Mouse (Mus musculus): ENCODE measurements around the gene Prtn3.

Prtn3 gene

DNA sequence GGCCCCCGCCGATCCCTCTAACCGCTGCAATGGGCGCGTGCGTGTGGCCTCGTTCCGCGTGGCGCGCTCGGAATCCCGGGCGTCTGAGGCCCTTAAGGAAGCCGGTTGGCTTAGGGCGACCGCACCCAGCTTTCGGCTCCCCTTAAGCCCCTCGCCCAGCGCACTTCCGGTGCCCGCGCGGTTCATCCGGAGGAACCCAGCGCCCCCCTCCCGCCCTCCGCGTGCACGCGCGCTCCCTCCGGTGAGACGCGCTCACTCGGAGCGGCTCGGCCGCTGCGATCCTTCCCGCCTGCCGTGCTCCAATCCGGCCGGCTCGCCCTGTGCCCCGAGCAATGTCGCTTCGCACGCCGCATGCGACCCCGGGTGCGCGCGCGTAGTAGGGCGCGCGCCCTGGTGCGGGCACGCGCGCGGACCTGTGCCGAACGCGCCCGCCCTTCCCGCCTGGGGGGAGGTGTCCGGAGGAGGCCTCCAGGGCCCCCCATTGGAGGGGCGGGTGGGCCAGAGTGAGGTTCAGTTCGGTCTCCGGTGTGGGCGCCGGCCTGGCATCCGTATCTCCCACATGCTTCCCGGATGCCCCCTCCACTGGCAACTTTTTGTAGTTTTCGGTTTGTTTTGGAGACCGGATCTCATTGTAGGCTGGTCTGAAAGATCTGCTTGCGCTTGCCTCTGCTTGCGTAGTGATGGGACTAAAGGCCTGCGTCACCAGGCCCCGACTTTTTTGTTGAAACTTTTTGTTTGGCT is 19.3 kb upstream of the Prtn3 start:
- DNase-seq (ENCODE audit: low read depth, low spot score): peak; percentile 73

DNA sequence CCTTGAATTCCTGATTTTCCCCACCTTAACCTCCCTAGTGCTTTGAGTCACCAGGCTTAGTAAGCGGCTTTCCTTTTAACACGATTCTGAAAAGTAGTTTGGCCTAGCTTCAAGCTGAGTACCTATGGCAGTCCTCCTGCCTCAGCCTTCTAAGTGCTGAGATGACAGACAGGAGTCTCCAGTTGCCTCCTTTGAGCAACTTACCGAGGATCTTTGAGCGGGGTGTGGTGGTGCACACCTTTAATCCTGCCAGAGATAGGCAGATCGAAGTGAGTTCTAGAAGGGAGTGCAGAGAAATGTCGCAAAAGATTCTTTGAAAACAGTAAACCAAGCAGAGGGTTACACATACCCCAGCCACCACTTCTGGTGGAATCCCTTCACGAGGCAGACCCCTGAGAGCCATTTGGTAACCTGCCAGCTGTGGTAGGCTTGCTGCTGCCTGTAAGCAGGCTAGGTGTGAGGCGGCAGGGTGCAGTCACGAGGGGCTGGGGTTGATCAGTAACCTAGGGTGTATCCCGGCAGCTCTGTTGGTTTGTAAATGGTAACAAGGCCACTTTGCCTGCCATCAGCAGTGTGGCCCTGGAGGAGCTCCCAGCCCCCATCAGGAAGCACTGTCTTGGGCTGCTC is 18.6 kb upstream of the Prtn3 start:
- no peak for DNase-seq (ENCODE audit: low read depth, low spot score)

DNA sequence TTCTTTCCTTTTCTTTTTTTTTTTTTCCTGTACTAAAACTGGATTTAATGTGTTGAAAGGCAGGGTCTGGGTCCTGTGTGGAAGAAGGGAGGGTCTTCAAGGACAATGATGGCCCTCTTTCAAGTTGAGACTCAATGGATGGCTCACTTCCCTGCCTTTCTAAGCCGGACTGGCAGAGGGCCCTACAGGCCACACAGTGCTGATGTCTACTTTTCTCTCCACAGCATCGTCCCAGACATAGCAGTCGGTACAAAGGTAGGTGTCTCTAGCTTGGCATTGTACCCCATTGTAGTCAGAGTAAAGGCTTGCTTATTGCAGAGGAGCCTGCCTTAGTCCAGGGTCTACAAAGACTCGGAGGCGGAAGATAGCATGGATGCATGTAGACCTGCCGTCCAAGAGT is 18.0 kb upstream of the Prtn3 start:
- no peak for DNase-seq (ENCODE audit: low read depth, low spot score)

DNA sequence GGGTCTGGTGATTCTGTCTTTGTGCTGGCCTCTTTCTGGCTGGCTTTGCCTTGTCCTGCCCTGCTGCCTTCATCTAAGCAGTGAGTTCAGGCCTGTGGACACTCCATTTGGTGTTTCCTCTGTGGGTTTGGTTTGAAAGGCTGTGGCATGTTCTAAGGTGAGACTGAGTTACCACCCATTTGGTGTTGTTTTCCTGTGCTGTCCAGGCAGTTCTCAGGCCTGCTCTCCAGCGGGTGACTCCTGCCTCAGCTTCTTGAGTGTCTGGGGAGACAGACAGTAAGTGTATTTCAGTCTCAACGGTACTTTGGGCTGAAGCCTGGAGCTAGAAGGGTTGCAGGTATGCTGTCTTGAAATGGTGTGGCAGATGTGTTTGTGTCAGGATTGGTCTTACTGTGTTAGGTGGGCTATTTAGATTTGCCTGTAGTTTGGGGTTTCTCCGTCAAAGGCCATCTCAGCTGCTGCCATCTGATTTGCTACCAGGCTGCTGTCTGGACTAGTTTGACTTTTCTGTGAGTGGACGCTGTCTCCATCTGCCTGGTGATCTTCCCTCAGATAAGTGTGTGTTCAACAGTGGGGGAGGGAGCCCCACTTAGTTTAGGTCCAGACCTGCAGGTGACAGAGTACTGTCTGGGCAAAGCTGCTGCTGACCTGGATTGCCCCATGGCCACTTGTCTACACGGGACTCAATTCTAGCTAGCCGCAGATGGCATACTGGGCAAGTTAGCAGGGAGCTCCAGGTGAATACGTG is 17.4 kb upstream of the Prtn3 start:
- DNase-seq (ENCODE audit: low read depth, low spot score): no peak

DNA sequence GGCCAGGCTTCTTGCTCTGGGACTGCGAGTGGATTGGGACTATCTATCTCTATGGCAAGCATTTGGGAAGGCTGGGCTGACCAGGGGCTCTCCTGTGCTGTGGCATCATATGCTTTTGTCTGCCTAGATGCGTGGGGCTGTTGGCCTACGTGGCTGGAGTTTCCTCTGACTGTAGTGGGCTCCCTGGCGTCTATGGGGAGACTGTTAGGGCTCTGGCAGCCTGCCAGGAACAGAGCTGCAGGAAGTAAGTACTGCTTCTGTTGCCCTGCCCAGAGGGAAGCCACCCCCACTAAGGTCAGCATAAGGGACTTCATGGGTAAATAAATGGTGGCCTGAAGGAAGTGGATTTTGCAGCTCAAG is 16.8 kb upstream of the Prtn3 start:
- DNase-seq (ENCODE audit: low read depth, low spot score): peak; percentile 71

DNA sequence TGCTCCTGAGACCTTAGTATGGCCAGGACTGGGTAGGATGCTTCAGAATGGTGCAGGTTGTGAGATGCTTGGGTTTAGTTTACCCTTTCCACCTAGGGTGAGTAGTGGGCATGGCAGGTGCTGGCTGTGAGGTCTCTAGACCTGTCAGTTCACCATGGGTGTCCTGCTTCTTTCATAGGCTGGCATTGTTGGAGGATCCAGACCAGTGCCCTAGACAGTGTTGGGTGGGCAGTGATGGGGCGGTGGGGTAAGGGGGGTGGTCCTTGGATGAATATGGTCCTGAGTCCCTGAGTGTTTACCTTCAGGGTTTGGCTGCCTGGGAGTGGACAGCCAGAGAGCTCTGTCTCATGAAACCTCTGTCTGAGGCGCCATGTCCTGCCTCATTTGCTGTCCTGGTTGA is 16.4 kb upstream of the Prtn3 start:
- no peak for DNase-seq (ENCODE audit: low read depth, low spot score)

DNA sequence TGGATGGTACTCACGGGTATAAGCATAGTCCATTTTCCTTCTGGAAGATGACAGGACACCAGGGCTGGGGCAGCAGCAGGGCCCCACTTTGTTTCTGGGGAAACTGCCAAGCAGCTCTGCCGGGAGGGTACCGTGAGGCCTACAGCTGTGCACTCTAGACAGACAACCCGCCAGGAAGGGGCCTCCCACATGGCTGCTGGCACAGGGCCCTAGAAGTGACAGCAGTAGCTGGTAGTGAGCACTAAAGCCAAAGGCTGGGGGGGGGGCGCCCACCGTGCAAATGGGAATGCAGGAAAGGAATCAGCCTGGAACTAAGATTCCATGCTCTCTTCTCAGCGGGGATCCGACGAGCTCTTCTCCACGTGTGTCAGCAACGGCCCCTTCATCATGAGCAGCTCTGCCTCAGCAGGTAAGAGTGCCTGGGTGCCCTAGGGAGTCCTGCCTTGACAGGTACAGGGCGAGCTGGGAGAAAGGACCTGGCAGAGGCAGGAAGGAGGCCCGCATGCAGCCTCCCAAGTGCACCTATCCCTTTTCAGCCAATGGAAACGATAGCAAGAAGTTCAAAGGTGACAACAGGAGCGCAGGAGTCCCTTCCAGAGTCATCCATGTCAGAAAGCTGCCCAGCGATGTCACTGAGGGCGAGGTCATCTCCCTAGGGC is 15.7 kb upstream of the Prtn3 start:
- peak; percentile 88 for DNase-seq (ENCODE audit: low read depth, low spot score)

DNA sequence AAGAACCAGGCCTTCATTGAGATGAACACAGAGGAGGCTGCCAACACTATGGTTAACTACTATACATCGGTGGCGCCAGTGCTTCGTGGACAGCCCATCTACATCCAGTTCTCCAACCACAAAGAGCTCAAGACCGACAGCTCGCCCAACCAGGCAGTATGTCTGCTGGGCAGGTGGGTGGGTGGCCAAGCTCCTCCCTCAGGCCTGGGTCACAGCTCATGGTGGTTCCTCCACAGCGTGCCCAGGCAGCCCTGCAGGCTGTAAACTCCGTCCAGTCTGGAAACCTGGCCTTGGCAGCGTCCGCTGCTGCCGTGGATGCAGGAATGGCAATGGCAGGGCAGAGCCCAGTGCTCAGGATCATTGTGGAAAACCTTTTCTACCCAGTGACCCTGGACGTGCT is 15.2 kb upstream of the Prtn3 start:
- no peak for DNase-seq (ENCODE audit: low read depth, low spot score)

DNA sequence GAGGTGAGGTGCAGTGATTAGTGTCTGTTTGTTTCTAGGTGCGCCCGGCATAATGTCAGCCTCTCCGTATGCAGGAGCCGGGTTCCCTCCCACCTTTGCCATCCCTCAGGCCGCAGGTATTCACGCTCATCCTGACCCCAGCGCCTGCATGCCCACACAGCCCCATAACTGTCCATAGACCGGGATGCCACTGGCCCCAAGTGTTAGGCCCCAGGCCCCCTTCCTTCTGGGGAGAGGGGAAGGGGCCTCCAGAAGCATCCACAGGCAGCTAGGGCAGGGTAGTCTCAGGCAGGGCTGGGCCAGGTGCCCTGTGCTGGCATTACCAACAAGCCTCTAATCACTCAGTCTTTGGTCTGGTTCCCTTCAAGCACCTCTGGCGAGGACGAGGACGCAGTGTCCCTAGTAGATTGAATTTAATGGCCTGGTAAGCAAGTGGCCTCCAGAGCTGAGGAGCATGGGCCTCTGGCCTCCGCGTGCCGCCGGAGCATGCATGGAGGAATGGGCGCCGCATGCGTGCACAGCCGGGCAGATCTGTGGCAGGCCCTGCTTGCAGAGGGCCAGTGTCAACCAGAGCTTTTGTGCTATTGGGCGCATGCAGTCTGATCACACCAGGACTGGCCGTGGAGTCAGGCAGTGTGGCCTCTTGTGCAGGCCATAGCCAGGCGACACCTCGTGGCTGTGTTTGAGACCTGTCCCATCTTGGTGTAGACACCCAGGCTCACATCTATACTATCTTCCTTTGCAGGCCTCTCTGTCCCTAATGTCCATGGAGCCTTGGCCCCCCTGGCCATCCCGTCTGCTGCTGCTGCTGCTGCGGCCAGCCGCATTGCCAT is 14.0 kb upstream of the Prtn3 start:
- DNase-seq (ENCODE audit: low read depth, low spot score): no peak

DNA sequence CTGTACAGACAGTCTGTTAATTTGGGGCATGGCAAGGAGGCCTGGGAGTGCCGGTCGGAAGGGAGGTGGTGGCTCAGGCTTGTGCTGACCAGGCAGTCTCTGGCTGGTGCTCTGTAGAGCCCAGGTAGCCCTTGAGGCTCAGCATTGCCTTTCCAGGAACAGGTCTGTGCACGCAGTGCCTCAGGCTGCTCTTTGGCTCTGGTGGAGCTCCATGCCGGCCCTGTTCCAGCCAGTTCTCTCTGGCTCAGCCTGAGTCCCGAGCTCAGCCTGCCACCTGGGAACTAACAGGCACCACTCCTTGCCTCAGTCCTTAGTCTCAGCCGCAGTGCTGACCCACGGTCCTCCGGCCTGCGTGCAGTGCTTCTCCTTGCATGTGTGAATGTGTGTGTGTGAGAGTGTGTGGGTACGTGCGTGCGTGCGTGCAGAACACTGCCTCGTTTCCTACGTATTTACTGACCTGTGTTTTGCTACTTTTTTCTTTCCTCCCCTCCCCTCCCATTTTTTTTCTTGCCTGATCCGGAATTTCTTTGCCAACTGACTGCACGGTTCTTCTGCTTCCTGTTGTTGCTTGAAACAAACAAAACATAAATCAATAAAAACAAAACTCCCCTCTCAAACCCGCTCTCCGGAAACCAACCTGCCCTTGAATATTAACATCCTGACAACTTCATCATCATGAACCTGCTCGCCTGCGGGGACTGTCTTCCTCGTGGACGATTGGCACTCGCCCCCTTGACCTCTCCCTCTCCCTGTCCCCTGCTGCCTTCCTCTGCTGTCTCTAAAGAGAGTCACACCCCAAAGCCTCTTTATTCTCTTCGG is 12.8 kb upstream of the Prtn3 start:
- DNase-seq (ENCODE audit: low read depth, low spot score): peak; percentile 86

DNA sequence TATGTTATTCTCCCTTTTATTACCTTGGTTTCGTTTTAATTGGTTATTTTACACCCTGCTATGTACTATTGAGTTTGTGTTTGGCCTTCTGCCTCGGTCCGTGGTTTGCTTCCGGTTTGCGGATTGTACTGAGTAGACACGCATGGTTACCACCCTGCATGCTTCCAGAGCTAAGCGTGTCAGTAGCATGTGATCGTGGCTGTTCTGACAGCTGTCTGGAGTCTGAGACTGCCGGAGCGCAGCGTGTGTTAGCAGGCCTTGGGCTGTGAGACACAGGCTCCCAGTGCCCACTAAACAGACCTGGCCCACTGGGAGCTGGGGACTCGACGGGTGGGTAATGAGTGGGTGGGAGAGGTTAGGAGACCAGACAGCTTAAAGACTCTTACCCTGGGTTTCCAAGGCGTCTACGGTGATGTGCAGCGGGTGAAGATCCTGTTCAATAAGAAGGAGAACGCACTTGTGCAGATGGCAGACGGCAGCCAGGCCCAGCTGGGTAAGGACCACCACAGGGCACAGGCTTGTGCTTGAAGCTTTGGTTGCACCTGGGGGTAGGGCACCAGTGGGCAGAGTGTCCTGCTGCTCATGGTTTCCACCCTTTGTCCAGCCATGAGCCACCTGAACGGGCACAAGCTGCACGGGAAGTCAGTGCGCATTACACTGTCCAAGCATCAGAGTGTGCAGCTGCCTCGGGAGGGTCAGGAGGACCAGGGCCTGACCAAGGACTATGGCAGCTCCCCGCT is 12.1 kb upstream of the Prtn3 start:
- DNase-seq (ENCODE audit: low read depth, low spot score): no peak

DNA sequence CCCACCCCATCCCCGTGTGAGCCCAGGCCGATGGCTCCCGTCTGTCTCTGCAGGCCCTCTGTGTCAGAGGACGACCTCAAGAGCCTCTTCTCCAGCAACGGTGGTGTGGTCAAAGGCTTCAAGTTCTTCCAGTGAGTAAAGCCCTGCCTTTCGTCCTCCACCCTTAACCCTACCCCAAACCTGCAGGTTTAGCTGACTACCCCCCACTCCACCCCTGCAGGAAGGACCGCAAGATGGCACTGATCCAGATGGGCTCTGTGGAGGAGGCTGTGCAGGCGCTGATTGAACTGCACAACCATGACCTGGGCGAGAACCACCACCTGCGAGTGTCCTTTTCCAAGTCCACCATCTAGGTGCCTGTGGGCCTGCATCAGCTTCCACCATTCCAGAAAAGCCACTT is 11.4 kb upstream of the Prtn3 start:
- no peak for DNase-seq (ENCODE audit: low read depth, low spot score)

DNA sequence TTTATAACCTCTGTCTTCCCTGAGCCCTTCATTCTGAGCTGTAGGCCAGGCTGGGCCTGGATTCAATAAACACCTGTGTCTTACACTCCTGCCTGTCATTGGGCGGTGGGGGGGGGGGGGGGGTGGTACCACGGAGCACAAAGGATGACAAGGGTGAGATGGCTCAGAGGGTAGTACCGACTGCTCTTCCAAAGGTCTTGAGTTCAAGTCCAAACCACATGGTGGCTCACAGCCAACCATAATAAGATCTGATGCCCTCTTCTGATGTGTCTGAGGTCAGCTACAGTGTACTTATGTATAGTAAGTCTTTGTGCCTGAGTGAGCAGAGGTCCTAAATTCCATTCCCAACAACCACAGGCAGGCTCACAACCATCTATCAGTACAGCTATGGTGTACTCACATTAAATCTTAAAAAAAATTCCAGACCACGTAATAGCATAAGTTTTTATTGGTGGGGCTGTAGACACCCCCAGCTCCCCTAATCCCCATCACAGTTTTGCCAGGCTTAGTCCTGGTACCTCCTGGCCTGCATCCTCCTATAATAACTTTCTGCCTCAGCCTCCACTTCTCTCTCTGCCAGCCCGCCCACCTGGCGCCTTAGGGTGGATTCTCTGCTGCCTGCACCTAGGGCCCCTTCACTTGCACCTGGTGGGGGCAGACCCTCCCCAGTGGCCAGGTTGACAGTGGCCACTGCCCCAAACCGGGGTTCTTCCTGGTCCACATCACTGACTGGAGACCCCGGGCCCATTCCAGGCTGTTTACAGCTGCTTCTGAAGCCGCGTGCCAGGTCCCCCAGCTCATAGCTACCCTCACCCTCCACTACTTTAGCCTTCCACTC is 9.7 kb upstream of the Prtn3 start:
- peak; percentile 35 for DNase-seq (ENCODE audit: low read depth, low spot score)

DNA sequence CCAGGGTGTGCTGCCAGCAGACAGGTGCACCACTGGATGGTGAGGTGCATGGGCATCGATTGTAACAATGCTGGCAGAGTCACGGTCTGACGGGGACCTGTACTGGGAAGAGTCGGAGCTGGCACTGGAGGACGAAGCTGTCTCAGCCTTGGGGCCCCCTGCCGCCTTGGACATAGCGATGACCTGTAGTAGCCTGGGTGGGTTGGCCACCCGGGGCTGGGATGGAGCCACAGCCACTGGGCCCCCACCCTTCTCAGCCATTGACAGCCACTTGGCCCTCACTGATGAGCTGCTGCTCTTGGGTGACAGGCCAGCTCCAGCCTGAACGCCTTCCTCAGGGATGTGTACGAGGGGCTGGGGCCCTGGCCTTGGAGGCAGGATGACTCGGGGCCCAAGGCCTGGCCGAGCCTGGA is 9.1 kb upstream of the Prtn3 start:
- no peak for DNase-seq (ENCODE audit: low read depth, low spot score)

DNA sequence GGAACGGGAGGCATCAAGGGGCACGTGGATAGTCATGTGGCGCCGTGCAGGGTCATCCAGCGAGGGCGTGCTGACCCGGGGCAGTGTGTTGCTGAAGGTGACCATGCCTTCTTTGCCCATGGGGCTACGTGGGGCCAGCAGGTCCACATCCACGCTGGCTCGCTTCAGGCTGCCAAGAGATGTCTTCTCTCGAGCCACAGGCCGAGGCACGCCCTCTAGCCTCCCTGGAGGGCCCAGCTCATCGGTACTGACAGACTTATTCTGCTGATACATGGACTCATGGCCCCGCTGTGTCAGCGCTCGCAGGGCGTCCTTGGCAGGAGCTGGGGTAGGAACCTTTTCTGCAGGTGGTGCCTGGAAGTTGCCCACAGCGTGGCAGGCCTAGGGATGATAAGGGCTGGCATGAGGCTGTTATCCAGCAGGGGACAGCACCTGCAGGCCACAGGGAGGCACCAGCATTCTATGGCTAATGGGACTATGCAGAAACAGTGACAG is 8.4 kb upstream of the Prtn3 start:
- DNase-seq (ENCODE audit: low read depth, low spot score): peak; percentile 60

DNA sequence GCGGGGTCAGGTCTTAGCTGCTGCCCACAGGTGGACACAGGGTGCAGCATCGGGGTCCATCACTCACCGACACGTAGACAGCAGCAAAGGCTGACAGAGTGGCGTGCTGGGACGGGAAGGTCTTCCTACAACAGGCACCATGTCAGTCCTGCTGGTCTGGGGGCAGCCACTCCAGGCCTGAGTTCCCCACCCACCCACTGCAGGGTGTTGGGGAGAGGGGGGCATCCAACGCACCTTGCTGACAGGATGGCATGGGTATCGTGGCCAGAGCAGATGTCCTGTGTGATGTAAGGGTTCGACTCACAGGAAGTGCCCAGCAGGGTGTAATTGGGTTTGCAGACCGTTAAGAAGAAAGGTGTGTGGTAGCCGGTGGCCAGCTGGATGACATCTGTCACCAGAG is 7.7 kb upstream of the Prtn3 start:
- no peak for DNase-seq (ENCODE audit: low read depth, low spot score)

DNA sequence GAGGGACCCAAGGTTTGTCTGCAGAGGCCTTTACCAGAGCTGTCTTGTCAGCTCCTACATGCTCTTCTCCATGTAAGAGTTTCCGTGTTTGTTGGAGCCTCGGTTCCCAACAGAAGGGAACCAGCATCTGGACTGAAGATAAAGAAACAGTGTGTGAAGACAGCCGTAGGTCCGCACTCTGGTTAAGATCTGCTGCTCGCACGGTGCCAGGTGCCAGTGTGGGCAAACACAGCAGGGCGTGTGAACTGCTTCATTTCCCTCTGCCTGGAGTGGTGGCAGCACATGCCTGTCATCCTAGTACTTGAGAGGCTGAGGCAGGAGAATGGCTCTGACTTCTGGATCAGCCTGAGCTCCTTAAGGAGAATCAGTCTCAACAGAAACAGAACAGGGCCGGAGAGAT is 2.4 kb upstream of the Prtn3 start:
- peak; percentile 62 for DNase-seq (ENCODE audit: low read depth, low spot score)

DNA sequence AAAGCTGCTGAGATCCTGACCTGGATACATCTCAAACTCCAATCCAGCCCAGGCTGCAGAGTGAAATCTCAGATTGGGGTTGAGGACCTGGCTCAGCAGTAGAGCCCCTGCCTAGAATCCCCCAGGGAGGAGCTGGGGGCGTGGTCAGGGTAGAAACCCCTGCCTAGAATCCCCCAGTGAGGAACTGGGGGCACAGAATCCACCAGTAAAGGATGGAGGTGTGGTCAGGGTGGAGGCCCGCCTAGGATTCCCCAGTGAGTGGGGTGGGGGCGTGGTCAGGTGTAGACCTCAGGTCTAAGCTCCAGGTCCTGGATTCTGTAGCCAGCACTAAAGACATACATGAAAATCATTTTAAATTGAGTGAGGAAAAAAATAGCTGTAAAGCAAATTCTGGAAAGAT is 1.4 kb upstream of the Prtn3 start:
- no peak for DNase-seq (ENCODE audit: low read depth, low spot score)

DNA sequence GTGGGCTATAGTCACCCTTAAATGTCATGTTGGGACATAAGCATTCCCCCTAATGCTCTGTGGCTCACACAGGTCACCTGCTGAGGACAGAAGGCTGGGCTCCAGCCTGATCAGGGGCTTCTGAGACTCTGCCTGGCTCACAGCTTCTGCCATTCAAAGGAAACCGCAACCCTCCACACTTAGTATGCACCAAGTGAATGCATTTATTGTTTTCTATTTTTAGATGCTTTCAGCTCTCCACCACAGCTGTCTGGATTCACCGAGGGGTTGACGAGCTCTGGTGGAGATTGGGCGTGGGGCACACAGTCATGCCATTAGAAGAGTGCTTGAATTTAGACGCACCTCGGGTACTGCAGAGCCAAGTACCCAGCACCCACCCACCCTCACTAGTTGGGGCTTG is 963 bp upstream of the Prtn3 start:
- DNase-seq (ENCODE audit: low read depth, low spot score): peak; percentile 34
